Mouse (Mus musculus) frontal cortex, adult 2 months (tissue): Measurements from ENCODE around the gene Cd44. TPM values are rescaled to one million over a fixed set of nuclear protein-coding genes. Genes with fewer than 3 reads are reported as not detected.
A peak's percentile ranks its signal among the peaks of the same experiment; 100 is the strongest.

Experiments used
- DNase-seq, 2 experiments: peaks; one replicate each; pipeline ENCODE4 v3.0.0; 2022; ENCODE audit warnings: low spot score in 1 of 2; ENCODE audit errors: extremely low spot score in 1 of 2
- polyA plus RNA-seq: library from polyadenylated mRNA; depleted of rRNA; stranded (reverse); fragments of >200 nt; gene quantifications from 2 replicates; pipeline ENCODE4 v1.2.3, GENCODE M21; 2012

Cd44 gene
- polyA plus RNA-seq, 1 experiment, result 2.0 TPM

- DNase-seq, result no peak
Measured at GRCm38 (mm10) chr2:102876141-102876540, 25.3 kb downstream of the Cd44 start.

- DNase-seq, result no peak
Measured at GRCm38 (mm10) chr2:102873848-102874247, 27.6 kb downstream of the Cd44 start.

- no peak for DNase-seq
Measured at GRCm38 (mm10) chr2:102873194-102873593, 28.3 kb downstream of the Cd44 start.

GRCm38 (mm10) chr2:102872436-102872835 is 29.0 kb downstream of the Cd44 start:
- DNase-seq, result no peak

GRCm38 (mm10) chr2:102868444-102868843 is 33.0 kb downstream of the Cd44 start:
- no peak for DNase-seq

GRCm38 (mm10) chr2:102867396-102868088 is 33.9 kb downstream of the Cd44 start:
- DNase-seq, result no peak

GRCm38 (mm10) chr2:102866594-102866993 is 34.9 kb downstream of the Cd44 start:
- no peak for DNase-seq

GRCm38 (mm10) chr2:102865354-102865752 is 36.1 kb downstream of the Cd44 start:
- no peak for DNase-seq

GRCm38 (mm10) chr2:102864695-102865353 is 36.6 kb downstream of the Cd44 start:
- DNase-seq, result no peak

GRCm38 (mm10) chr2:102864036-102864435 is 37.4 kb downstream of the Cd44 start:
- no peak for DNase-seq

- no peak for DNase-seq
Measured at GRCm38 (mm10) chr2:102863583-102863982, 37.9 kb downstream of the Cd44 start.

- DNase-seq, result no peak
Measured at GRCm38 (mm10) chr2:102862706-102863105, 38.8 kb downstream of the Cd44 start.

- no peak for DNase-seq
Measured at GRCm38 (mm10) chr2:102858271-102858670, 43.2 kb downstream of the Cd44 start.

- DNase-seq, result no peak
Measured at GRCm38 (mm10) chr2:102853297-102853696, 48.2 kb downstream of the Cd44 start.

- DNase-seq, result no peak
Measured at GRCm38 (mm10) chr2:102851936-102852477, 49.5 kb downstream of the Cd44 start.

GRCm38 (mm10) chr2:102850026-102850425 is 51.4 kb downstream of the Cd44 start:
- no peak for DNase-seq

- DNase-seq, result no peak
Measured at GRCm38 (mm10) chr2:102848811-102849433, 52.5 kb downstream of the Cd44 start.

- DNase-seq, result no peak
Measured at GRCm38 (mm10) chr2:102841231-102841630, 60.2 kb downstream of the Cd44 start.

- DNase-seq, result peak in 1 of 2 experiments; percentile 22
Measured at GRCm38 (mm10) chr2:102838179-102838578, 63.3 kb downstream of the Cd44 start.

GRCm38 (mm10) chr2:102831547-102831946 is 69.9 kb downstream of the Cd44 start:
- no peak for DNase-seq

- peak; percentile 28 to 90 for DNase-seq
Measured at GRCm38 (mm10) chr2:102829201-102829600, 72.3 kb downstream of the Cd44 start.
